Mouse (Mus musculus) heart, adult 18-20 months (tissue): Measurements from ENCODE around the gene Tas1r2. TPM values are rescaled to one million over a fixed set of nuclear protein-coding genes. Genes with fewer than 3 reads are reported as not detected.

Experiments used
- DNase-seq, 2 experiments: peaks; one replicate each; pipeline ENCODE4 v3.0.0; 2021 to 2022; ENCODE audit warnings: mixed read lengths in 1 of 2
- microRNA-seq, 2 experiments: library from miRNA; unstranded; fragments of <30 nt; microRNA quantifications; one replicate each; pipeline ENCODE4 v1.2.0; 2022
- total RNA-seq, 2 experiments: library from RNA; stranded (reverse); gene quantifications; 2 replicates each; pipeline ENCODE4 v1.2.3; 2021

Tas1r2 gene
- total RNA-seq, 2 experiments from 2014 or later, result not detected

DNA sequence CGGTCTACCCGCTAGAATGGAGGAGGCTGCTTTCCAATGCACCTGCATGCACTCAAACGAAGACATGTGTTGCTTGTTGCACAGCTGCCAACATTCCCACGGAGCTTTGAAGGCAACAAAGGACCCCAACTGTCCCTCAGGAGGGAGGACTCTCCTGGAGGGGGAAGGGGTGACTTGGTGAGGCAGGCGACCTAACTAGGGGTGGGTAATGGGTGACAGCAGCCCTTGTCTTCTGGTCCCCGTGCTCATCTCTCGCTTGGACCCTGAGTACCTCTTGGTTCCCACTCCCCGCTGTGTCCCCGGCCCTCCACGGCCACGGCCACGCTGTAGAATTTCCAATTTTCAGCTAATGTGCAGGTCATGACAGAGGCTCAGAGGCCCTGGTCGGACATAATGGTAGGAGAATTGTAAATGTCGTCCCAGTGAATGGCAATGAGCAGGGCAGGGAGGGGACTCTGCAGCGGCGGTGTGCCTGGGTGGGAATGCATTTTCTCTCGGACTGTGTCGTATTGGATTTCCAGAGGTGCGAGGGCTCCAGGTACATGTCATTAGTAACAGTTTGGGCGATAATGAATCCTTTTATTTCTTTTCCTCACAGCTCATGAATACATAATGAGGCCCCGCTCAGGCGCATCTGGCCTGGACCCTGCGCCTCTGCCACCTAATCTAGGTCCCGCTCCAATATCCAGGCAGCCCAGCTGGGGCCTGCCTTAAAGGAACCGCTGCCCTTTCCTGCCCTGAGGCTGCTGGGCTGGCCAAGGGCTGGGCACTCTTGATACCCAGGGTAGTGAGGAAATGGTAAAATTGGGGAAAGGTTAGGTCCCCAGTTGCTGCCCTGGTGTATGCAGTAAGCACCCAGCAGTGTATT is 57.4 kb downstream of the Tas1r2 start:
- DNase-seq, result no peak

DNA sequence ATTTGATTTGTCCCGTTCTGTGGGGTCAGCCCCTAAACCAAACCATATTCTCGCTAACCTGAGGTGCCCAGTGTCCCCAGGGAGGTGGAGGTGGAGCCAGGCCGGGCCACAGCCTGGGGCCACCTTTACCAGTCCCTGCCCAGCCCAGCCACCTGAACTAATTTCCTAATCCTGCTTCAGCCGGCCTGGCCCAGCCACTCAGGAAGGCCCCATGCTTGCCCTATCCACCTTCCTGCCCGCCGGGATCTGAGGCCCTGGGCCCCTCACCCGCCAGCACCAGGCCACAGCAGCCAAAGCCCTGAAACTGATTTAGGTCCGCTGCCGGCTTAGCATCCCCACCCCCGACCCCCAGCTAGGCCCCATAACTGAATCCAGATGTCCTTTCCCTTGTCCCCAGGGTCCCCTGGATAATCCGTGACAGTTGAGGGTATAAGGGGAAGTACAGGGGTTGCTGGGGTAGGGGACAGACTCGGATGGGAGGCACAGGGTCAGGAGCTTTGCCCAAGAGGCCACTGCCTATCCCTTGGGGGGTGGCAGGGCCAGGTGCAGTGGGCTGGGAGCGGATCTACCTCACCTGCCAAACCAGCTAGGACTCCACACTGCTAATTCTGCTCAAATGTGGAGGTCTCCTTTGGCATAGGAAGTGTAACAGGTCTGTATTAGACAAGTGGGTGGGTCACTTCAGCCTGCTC is 62.0 kb downstream of the Tas1r2 start:
- DNase-seq, result no peak

DNA sequence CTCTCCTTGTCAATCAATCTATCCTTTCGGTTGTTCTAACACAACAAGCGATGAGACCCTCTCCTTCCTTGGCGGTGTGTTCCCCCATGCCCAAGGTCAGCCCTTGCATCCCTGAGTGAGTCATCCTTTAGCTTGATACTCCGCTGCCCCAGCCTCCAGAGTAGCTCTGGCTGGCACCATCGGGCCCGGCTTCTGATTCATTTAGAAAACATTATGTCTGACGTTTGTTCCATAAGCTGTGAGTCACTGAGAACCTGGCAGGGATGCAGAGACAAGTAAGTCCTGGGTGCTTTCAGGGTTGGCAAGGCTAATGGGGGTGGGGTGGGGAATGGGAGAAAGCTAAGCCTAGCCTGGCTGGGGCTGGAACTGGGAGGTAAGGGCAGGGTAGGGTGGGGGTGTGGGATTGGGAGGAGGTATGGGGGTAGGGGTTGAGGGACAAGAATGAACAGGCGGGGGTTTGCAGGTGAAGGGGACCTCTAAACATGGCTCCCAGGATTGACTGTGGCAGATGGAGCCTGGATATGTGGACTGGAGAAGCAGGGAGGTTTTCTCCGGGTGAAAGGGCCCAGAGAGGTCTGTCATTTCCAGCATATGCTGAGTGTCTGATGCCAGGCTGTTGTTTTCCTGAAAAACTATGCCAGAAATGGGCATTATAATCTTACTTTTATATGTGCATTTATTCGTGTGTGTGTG is 63.3 kb downstream of the Tas1r2 start:
- DNase-seq, result no peak

DNA sequence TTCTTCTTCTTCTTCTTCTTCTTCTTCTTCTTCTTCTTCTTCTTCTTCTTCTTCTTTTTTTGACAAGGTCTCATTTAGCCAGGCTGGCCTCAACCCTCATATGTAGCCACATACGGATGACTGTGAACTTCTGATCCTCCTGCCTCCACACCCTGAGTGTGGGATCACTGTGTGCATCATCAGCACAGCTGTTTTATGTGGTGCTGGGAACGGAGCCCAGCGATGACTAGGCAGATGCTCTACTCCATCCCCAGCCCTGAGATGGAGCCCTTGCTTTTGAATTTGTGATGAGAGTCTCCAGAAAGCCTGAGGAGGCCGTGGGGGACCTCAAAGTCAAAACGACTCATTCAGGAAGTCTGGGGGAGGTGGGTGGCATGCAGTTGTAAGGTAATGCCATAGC is 65.6 kb downstream of the Tas1r2 start:
- no peak for DNase-seq

Small RNAs within 50 kb of the gene (microRNA-seq; reads per million reads assigned to microRNA genes)
- 0.76 to 1.4 reads per million in 2 experiments for gene Mir7020

Other genes with a start within 250 kb of the Tas1r2 start
- 1 to 10 TPM; 4.3 to 4.4 TPM for gene Iffo2, start 123.0 kb upstream of the Tas1r2 start, total RNA-seq
- not detected for gene Gm21969, start 50.4 kb upstream of the Tas1r2 start, total RNA-seq
- gene Aldh4a1, start 30.7 kb upstream of the Tas1r2 start, total RNA-seq, result 10 to 100 TPM; 84.7 to 90.8 TPM
- gene Pax7, start 180.0 kb downstream of the Tas1r2 start, total RNA-seq, result not detected